Mouse (Mus musculus): ENCODE results near the gene 2510002D24Rik. TPM values are rescaled to one million over a fixed set of nuclear protein-coding genes. Genes with fewer than 3 reads are reported as not detected.
A peak's percentile ranks its signal among the peaks of the same experiment; 100 is the strongest.

2510002D24Rik gene
- polyA plus RNA-seq, 1 experiment, result 44.9 TPM

- no peak for DNase-seq (ENCODE audit: low read depth in 1 of 2, low spot score in 2 of 2)
- TF ChIP-seq CTCF (IDR thresholded peaks at IDR 0.05; ENCODE audit: extremely low read depth, insufficient read depth, insufficient read length, insufficient replicate concordance) (no peak), POLR2A (IDR thresholded peaks at IDR 0.05; ENCODE audit: low read depth, low read length) (no peak)
- H3K4me3 ChIP-seq (ENCODE audit: extremely low read depth, insufficient read depth, insufficient read length), result no peak overlapping the region
- H3K4me1 ChIP-seq (ENCODE audit: control insufficient read depth, insufficient read depth, insufficient read length), result no peaks in the 10 kb centered on the region
- H3K27me3 ChIP-seq (ENCODE audit: control insufficient read depth, insufficient read depth, low read length), result no peaks in the 10 kb centered on the region
- WGBS, result 93% methylated on average over 2 of the region's 2 CpGs
- H3K27ac ChIP-seq (ENCODE audit: insufficient read depth, low read length), result no peak overlapping the region
- peaks cover 1% of the 10 kb centered on the region; the same call in 1 of the 2 replicates for H3K36me3 ChIP-seq (ENCODE audit: control insufficient read depth, insufficient read depth, low read length)
These were observed 37.5 kb upstream of the 2510002D24Rik start for GRCm38 (mm10) chr16:18798841-18799240.

GRCm38 (mm10) chr16:18805746-18806145 is 30.6 kb upstream of the 2510002D24Rik start:
- WGBS, result 100% methylated on average over 2 of the region's 2 CpGs
- TF ChIP-seq POLR2A (IDR thresholded peaks at IDR 0.05; ENCODE audit: low read depth, low read length), result no peak
- TF ChIP-seq CTCF (IDR thresholded peaks at IDR 0.05; ENCODE audit: extremely low read depth, insufficient read depth, insufficient read length, insufficient replicate concordance), result no peak
- no peak for DNase-seq (ENCODE audit: low read depth in 1 of 2, low spot score in 2 of 2)
- H3K4me1 ChIP-seq (ENCODE audit: control insufficient read depth, insufficient read depth, insufficient read length), result no peaks in the 10 kb centered on the region
- H3K4me3 ChIP-seq (ENCODE audit: extremely low read depth, insufficient read depth, insufficient read length), result no peak overlapping the region
- H3K36me3 ChIP-seq (ENCODE audit: control insufficient read depth, insufficient read depth, low read length), result peaks cover 1% of the 10 kb centered on the region; the same call in 1 of the 2 replicates
- no peaks in the 10 kb centered on the region for H3K27me3 ChIP-seq (ENCODE audit: control insufficient read depth, insufficient read depth, low read length)
- H3K27ac ChIP-seq (ENCODE audit: insufficient read depth, low read length), result no peak overlapping the region

GRCm38 (mm10) chr16:18809001-18809400 is 27.4 kb upstream of the 2510002D24Rik start:
- WGBS, result 91% methylated on average over 5 of the region's 5 CpGs
- no peak overlapping the region for H3K4me3 ChIP-seq (ENCODE audit: extremely low read depth, insufficient read depth, insufficient read length)
- no peak overlapping the region for H3K27ac ChIP-seq (ENCODE audit: insufficient read depth, low read length)
- no peaks in the 10 kb centered on the region for H3K27me3 ChIP-seq (ENCODE audit: control insufficient read depth, insufficient read depth, low read length)
- peaks cover 2% of the 10 kb centered on the region; the same call in 1 of the 2 replicates for H3K4me1 ChIP-seq (ENCODE audit: control insufficient read depth, insufficient read depth, insufficient read length)
- no peak for DNase-seq (ENCODE audit: low read depth in 1 of 2, low spot score in 2 of 2)
- no peak for TF ChIP-seq POLR2A (IDR thresholded peaks at IDR 0.05; ENCODE audit: low read depth, low read length)
- TF ChIP-seq CTCF (IDR thresholded peaks at IDR 0.05; ENCODE audit: extremely low read depth, insufficient read depth, insufficient read length, insufficient replicate concordance), result no peak
- no peaks in the 10 kb centered on the region for H3K36me3 ChIP-seq (ENCODE audit: control insufficient read depth, insufficient read depth, low read length)

GRCm38 (mm10) chr16:18811032-18811431 is 25.3 kb upstream of the 2510002D24Rik start:
- Histone ChIP-seq H3K36me3 (ENCODE audit: control insufficient read depth, insufficient read depth, low read length) (0 out of 2 replicates have a peak, but pooled peaks cover 3% of the 10 kb centered on the region), H3K4me3 (ENCODE audit: extremely low read depth, insufficient read depth, insufficient read length) (peak overlapping the region; percentile 98), H3K4me1 (ENCODE audit: control insufficient read depth, insufficient read depth, insufficient read length) (peaks cover 2% of the 10 kb centered on the region; the same call in 1 of the 2 replicates), H3K27me3 (ENCODE audit: control insufficient read depth, insufficient read depth, low read length) (no peaks in the 10 kb centered on the region), H3K27ac (ENCODE audit: insufficient read depth, low read length) (no peak overlapping the region; the same call in 1 of the 2 replicates)
- no peak for DNase-seq (ENCODE audit: low read depth in 1 of 2, low spot score in 2 of 2)
- WGBS, result 3% methylated on average over 5 of the region's 5 CpGs
- TF ChIP-seq POLR2A (IDR thresholded peaks at IDR 0.05; ENCODE audit: low read depth, low read length) (no peak), CTCF (IDR thresholded peaks at IDR 0.05; ENCODE audit: extremely low read depth, insufficient read depth, insufficient read length, insufficient replicate concordance) (no peak)

- TF ChIP-seq POLR2A (IDR thresholded peaks at IDR 0.05; ENCODE audit: low read depth, low read length) (peak; percentile 36; the same call in 1 of the 2 replicates), CTCF (IDR thresholded peaks at IDR 0.05; ENCODE audit: extremely low read depth, insufficient read depth, insufficient read length, insufficient replicate concordance) (no peak)
- DNase-seq (ENCODE audit: low read depth in 1 of 2, low spot score in 2 of 2), result peak; percentile 83 to 95
- Histone ChIP-seq H3K27ac (ENCODE audit: insufficient read depth, low read length) (peak within 1 kb of the TSS; percentile 69), H3K36me3 (ENCODE audit: control insufficient read depth, insufficient read depth, low read length) (0 out of 2 replicates have a peak, but pooled peaks cover 5% of the 10 kb centered on the region), H3K27me3 (ENCODE audit: control insufficient read depth, insufficient read depth, low read length) (no peaks in the 10 kb centered on the region), H3K4me1 (ENCODE audit: control insufficient read depth, insufficient read depth, insufficient read length) (peaks cover 2% of the 10 kb centered on the region; the same call in 1 of the 2 replicates), H3K4me3 (ENCODE audit: extremely low read depth, insufficient read depth, insufficient read length) (peak within 1 kb of the TSS; percentile 98)
- under 1% methylated on average over 42 of the region's 42 CpGs for WGBS
These were observed 24.7 kb upstream of the 2510002D24Rik start, which contains the start of the genes Ufd1 and Cdc45 for GRCm38 (mm10) chr16:18811468-18812384. TSS of gene Ufd1 (plus strand) at chr16:18811779. TSS of gene Cdc45 (minus strand) at chr16:18811987.

GRCm38 (mm10) chr16:18812385-18812910 is 23.9 kb upstream of the 2510002D24Rik start:
- peak overlapping the region; percentile 69; the same call in 1 of the 2 replicates for H3K27ac ChIP-seq (ENCODE audit: insufficient read depth, low read length)
- WGBS, result 1% methylated on average over 31 of the region's 31 CpGs
- DNase-seq (ENCODE audit: low read depth in 1 of 2, low spot score in 2 of 2), result no peak
- TF ChIP-seq POLR2A (IDR thresholded peaks at IDR 0.05; ENCODE audit: low read depth, low read length) (no peak), CTCF (IDR thresholded peaks at IDR 0.05; ENCODE audit: extremely low read depth, insufficient read depth, insufficient read length, insufficient replicate concordance) (no peak)
- H3K4me1 ChIP-seq (ENCODE audit: control insufficient read depth, insufficient read depth, insufficient read length), result peaks cover 2% of the 10 kb centered on the region; the same call in 1 of the 2 replicates
- 0 out of 2 replicates have a peak, but pooled peaks cover 5% of the 10 kb centered on the region for H3K36me3 ChIP-seq (ENCODE audit: control insufficient read depth, insufficient read depth, low read length)
- no peaks in the 10 kb centered on the region for H3K27me3 ChIP-seq (ENCODE audit: control insufficient read depth, insufficient read depth, low read length)
- peak overlapping the region; percentile 98 for H3K4me3 ChIP-seq (ENCODE audit: extremely low read depth, insufficient read depth, insufficient read length)

Measured in spleen, adult 2 months (tissue).